Mouse (Mus musculus): ENCODE results near the gene Abo. TPM values are rescaled to one million over a fixed set of nuclear protein-coding genes. Genes with fewer than 3 reads are reported as not detected.

Abo gene
- polyA plus RNA-seq, 1 experiment from 2014 or later = not detected

GRCm38 (mm10) chr2:26910124-26910993 is 45.6 kb upstream of the Abo start, which contains the start of the genes Med22 and Rpl7a:
Gene Med22 (minus strand): TSS chr2:26910677.
Gene Rpl7a (plus strand): TSS chr2:26910764.
- Histone ChIP-seq H3K27me3 (ENCODE audit: insufficient read depth, low read length) (no peaks in the 10 kb centered on the region), H3K9ac (ENCODE audit: low read depth, low read length) (peak within 1 kb of the TSS; percentile 91), H3K27ac (peak within 1 kb of the TSS; percentile 95), H3K9me3 (replicated peaks; ENCODE audit: low read length) (no peaks in the 10 kb centered on the region), H3K4me1 (replicated peaks; ENCODE audit: insufficient read depth, low read length) (peaks cover 28% of the 10 kb centered on the region), H3K4me3 (replicated peaks; ENCODE audit: low read depth, low read length) (peak within 1 kb of the TSS; percentile 87), H3K4me2 (ENCODE audit: low read length) (peak within 1 kb of the TSS; percentile 93), H3K36me3 (ENCODE audit: insufficient read depth, low read length) (peaks cover 46% of the 10 kb centered on the region)
- 0% methylated on average over 74 of the region's 74 CpGs for WGBS
- no peak for TF ChIP-seq CTCF (IDR thresholded peaks at IDR 0.05; ENCODE audit: low read depth)
- DNase-seq (ENCODE audit: low spot score) (peak; percentile 98), ATAC-seq (replicated peaks; ENCODE audit: low FRiP score, low read depth) (peak; percentile 89)

DNA sequence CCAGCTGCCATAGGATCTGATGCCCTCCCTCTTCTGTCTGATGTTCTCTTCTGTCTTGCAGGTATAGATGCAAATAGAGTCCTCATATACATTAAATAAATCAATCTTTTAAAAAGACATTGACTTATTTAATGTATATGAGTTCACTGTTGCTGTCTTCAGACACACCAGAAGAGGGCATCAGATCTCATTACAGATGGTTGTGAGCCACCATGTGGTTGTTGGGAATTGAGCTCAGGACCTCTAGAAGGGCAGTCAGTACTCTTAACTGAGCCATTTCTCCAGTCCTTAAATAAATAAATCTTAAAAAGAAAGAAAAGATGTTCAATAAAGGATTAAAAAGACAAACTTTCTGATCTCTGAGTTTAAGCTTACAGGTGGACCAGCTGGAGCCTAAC is 44.6 kb upstream of the Abo start:
- Histone ChIP-seq H3K27ac (peak overlapping the region; percentile 95; the same call in 1 of the 2 replicates), H3K4me2 (ENCODE audit: low read length) (peak overlapping the region; percentile 70), H3K27me3 (ENCODE audit: insufficient read depth, low read length) (no peaks in the 10 kb centered on the region), H3K4me3 (replicated peaks; ENCODE audit: low read depth, low read length) (peak overlapping the region; percentile 87), H3K9me3 (replicated peaks; ENCODE audit: low read length) (no peaks in the 10 kb centered on the region), H3K9ac (ENCODE audit: low read depth, low read length) (peak overlapping the region; percentile 91), H3K4me1 (replicated peaks; ENCODE audit: insufficient read depth, low read length) (peaks cover 19% of the 10 kb centered on the region; the same call in 1 of the 2 replicates), H3K36me3 (ENCODE audit: insufficient read depth, low read length) (peaks cover 49% of the 10 kb centered on the region)
- ATAC-seq (replicated peaks; ENCODE audit: low FRiP score, low read depth) (no peak), DNase-seq (ENCODE audit: low spot score) (no peak)
- TF ChIP-seq CTCF (IDR thresholded peaks at IDR 0.05; ENCODE audit: low read depth) = peak; percentile 56

- no peak for TF ChIP-seq CTCF (IDR thresholded peaks at IDR 0.05; ENCODE audit: low read depth)
- 75% methylated on average over 18 of the region's 18 CpGs for WGBS
- peaks cover 19% of the 10 kb centered on the region; the same call in 1 of the 2 replicates for H3K4me1 ChIP-seq (replicated peaks; ENCODE audit: insufficient read depth, low read length)
- no peak for ATAC-seq (replicated peaks; ENCODE audit: low FRiP score, low read depth)
- H3K4me3 ChIP-seq (replicated peaks; ENCODE audit: low read depth, low read length) = peak overlapping the region; percentile 87; the same call in 1 of the 2 replicates
- no peak overlapping the region for H3K27ac ChIP-seq
- H3K9ac ChIP-seq (ENCODE audit: low read depth, low read length) = peak overlapping the region; percentile 28; the same call in 1 of the 2 replicates
- H3K4me2 ChIP-seq (ENCODE audit: low read length) = peak overlapping the region; percentile 70
- H3K27me3 ChIP-seq (ENCODE audit: insufficient read depth, low read length) = no peaks in the 10 kb centered on the region
- peaks cover 46% of the 10 kb centered on the region for H3K36me3 ChIP-seq (ENCODE audit: insufficient read depth, low read length)
- no peaks in the 10 kb centered on the region for H3K9me3 ChIP-seq (replicated peaks; ENCODE audit: low read length)
- no peak for DNase-seq (ENCODE audit: low spot score)
Observed at GRCm38 (mm10) chr2:26908710-26909386, 44.1 kb upstream of the Abo start.

- Histone ChIP-seq H3K27ac (no peak overlapping the region), H3K27me3 (ENCODE audit: insufficient read depth, low read length) (no peaks in the 10 kb centered on the region), H3K4me3 (replicated peaks; ENCODE audit: low read depth, low read length) (no peak overlapping the region), H3K4me1 (replicated peaks; ENCODE audit: insufficient read depth, low read length) (peaks cover 21% of the 10 kb centered on the region; the same call in 1 of the 2 replicates), H3K4me2 (ENCODE audit: low read length) (no peak overlapping the region), H3K9me3 (replicated peaks; ENCODE audit: low read length) (no peaks in the 10 kb centered on the region), H3K9ac (ENCODE audit: low read depth, low read length) (no peak overlapping the region), H3K36me3 (ENCODE audit: insufficient read depth, low read length) (peaks cover 31% of the 10 kb centered on the region)
- 38% methylated on average over 4 of the region's 4 CpGs for WGBS
- peak; percentile 80 for TF ChIP-seq CTCF (IDR thresholded peaks at IDR 0.05; ENCODE audit: low read depth)
- peak; percentile 83 for DNase-seq (ENCODE audit: low spot score)
- no peak for ATAC-seq (replicated peaks; ENCODE audit: low FRiP score, low read depth)
Observed at GRCm38 (mm10) chr2:26907109-26907508, 42.3 kb upstream of the Abo start.

DNA sequence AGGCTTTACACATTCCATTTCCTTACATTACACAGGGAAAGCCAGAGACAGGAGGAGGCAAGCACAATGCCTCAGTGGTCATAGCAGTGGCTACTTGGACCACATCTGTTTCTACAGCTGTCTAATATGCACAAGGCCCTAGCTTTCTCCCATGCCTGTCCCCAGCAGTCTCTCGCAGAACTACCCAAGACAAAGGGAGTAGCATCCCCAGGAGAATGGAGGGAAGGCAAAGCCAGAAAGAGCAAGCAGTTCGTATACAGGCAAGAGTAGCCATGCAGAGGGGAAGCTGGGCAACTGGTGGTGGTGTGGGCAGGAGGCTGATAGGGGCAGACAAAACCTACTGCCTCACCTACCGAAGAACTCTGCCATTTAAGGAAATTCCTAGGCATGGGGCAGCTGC is 41.7 kb upstream of the Abo start:
- no peaks in the 10 kb centered on the region for H3K27me3 ChIP-seq (ENCODE audit: insufficient read depth, low read length)
- no peak overlapping the region for H3K9ac ChIP-seq (ENCODE audit: low read depth, low read length)
- peaks cover 31% of the 10 kb centered on the region for H3K36me3 ChIP-seq (ENCODE audit: insufficient read depth, low read length)
- no peak overlapping the region for H3K4me3 ChIP-seq (replicated peaks; ENCODE audit: low read depth, low read length)
- no peak overlapping the region for H3K4me2 ChIP-seq (ENCODE audit: low read length)
- WGBS = 94% methylated on average over 3 of the region's 3 CpGs
- H3K27ac ChIP-seq = no peak overlapping the region
- TF ChIP-seq CTCF (IDR thresholded peaks at IDR 0.05; ENCODE audit: low read depth) = no peak
- H3K4me1 ChIP-seq (replicated peaks; ENCODE audit: insufficient read depth, low read length) = peaks cover 20% of the 10 kb centered on the region; the same call in 1 of the 2 replicates
- H3K9me3 ChIP-seq (replicated peaks; ENCODE audit: low read length) = no peaks in the 10 kb centered on the region
- DNase-seq (ENCODE audit: low spot score) (no peak), ATAC-seq (replicated peaks; ENCODE audit: low FRiP score, low read depth) (no peak)

- no peak for DNase-seq (ENCODE audit: low spot score)
- H3K4me3 ChIP-seq (replicated peaks; ENCODE audit: low read depth, low read length) = no peak overlapping the region
- peaks cover 20% of the 10 kb centered on the region; the same call in 1 of the 2 replicates for H3K4me1 ChIP-seq (replicated peaks; ENCODE audit: insufficient read depth, low read length)
- H3K4me2 ChIP-seq (ENCODE audit: low read length) = no peak overlapping the region
- no peaks in the 10 kb centered on the region for H3K9me3 ChIP-seq (replicated peaks; ENCODE audit: low read length)
- no peak overlapping the region for H3K9ac ChIP-seq (ENCODE audit: low read depth, low read length)
- H3K27me3 ChIP-seq (ENCODE audit: insufficient read depth, low read length) = no peaks in the 10 kb centered on the region
- 95% methylated on average over 2 of the region's 2 CpGs for WGBS
- ATAC-seq (replicated peaks; ENCODE audit: low FRiP score, low read depth) = no peak
- no peak overlapping the region for H3K27ac ChIP-seq
- peaks cover 31% of the 10 kb centered on the region for H3K36me3 ChIP-seq (ENCODE audit: insufficient read depth, low read length)
- no peak for TF ChIP-seq CTCF (IDR thresholded peaks at IDR 0.05; ENCODE audit: low read depth)
Observed at GRCm38 (mm10) chr2:26905936-26906335, 41.2 kb upstream of the Abo start.
